Mouse (Mus musculus) hindbrain, postnatal 0 days (tissue): ENCODE data around the gene Slc35a1. TPM values are rescaled to one million over a fixed set of nuclear protein-coding genes. Genes with fewer than 3 reads are reported as not detected.
A peak's percentile ranks its signal among the peaks of the same experiment; 100 is the strongest.

Experiments used
- ATAC-seq: fragments of 200-750 bp; cut with Nextera tagmentation; 2 replicates; pipeline ENCODE4 v1.8.0; 2017; ENCODE audit warnings: mild to moderate bottlenecking, moderate TSS enrichment, moderate library complexity
- DNase-seq: peaks from one replicate; pipeline ENCODE4 v3.0.0-alpha.2; 2015; ENCODE audit warnings: low spot score
- H3K27ac ChIP-seq: fragments of 300-500 bp; sonication (generic); 2 replicates; pipeline ENCODE4 v1.5.1; 2014; ENCODE audit warnings: mild to moderate bottlenecking
- H3K27me3 ChIP-seq: fragments of 300-500 bp; sonication (generic); 2 replicates; pipeline ENCODE4 v1.6.1; 2014; ENCODE audit warnings: low read length, mixed read lengths; ENCODE audit not compliant: insufficient read depth
- H3K36me3 ChIP-seq: fragments of 300-500 bp; sonication (generic); 2 replicates; pipeline ENCODE4 v1.6.1; 2014; ENCODE audit warnings: low read length, mixed read lengths; ENCODE audit not compliant: insufficient read depth
- H3K4me1 ChIP-seq: fragments of 300-500 bp; sonication (generic); 2 replicates; pipeline ENCODE4 v1.6.1; 2014; ENCODE audit warnings: antibody characterized with exemption, low read length, mixed read lengths; ENCODE audit not compliant: insufficient read depth
- H3K4me2 ChIP-seq: fragments of 300-500 bp; sonication (generic); 2 replicates; pipeline ENCODE4 v1.6.1; 2014; ENCODE audit warnings: low read depth, mild to moderate bottlenecking, low read length, moderate library complexity, mixed read lengths
- H3K4me3 ChIP-seq: fragments of 300-500 bp; sonication (generic); 2 replicates; pipeline ENCODE4 v1.5.1; 2014; ENCODE audit warnings: low read length
- H3K9ac ChIP-seq: fragments of 300-500 bp; sonication (generic); replicated peaks from 2 replicates; pipeline ENCODE4 v1.6.1; 2014; ENCODE audit warnings: mild to moderate bottlenecking, low read length, moderate library complexity, mixed read lengths
- H3K9me3 ChIP-seq: fragments of 300-500 bp; sonication (generic); 2 replicates; pipeline ENCODE4 v1.6.1; 2016; ENCODE audit warnings: low read length, mixed read lengths
- CTCF ChIP-seq: IDR thresholded peaks from 2 replicates; pipeline ENCODE4 v1.5.1; 2016; ENCODE audit warnings: antibody characterized with exemption, control low read depth, low read depth
- WGBS: fragments of 180-500 bp; shearing (Covaris S2); extraction: QIAGEN DNeasy Blood & Tissue Kit; methylation state at CpG from one replicate; pipeline ENCODE4 v1.1.7; 2014; 5-methylcytosine and 5-hydroxymethylcytosine counted together
- polyA plus RNA-seq: library from polyadenylated mRNA; unstranded; fragments of >200 nt; fragmentation: Nextera tagmentation; extraction: Ambion mirVana; gene quantifications from 2 replicates; pipeline ENCODE4 v1.2.1, GENCODE M21; 2015
- total RNA-seq: library from RNA; depleted of rRNA; stranded (reverse); fragments of >200 nt; gene quantifications from 2 replicates; pipeline ENCODE4 v1.2.3, GENCODE M21; 2014

Slc35a1 gene
- total and polyA plus RNA-seq, 2 experiments from 2014 or later = 22.2 to 34.0 TPM

DNA sequence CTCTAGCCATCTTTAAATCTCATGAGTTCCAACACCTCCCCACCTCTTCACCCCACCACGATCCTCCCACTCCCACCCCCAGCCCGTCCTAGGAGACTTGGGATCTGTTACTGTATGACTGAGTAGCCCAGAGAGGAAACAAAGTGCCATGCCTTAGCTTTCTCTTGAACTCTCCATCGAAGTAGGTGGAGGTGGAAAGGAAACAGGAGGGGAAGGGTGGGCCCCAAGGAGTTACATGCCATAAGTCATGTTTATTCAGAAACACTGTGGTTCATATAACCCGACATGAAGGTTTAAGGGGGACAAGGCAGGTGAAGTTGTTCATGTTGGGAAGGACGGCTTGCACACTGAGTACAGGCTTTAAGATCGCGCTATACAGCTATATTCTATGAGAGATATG lies 49.9 kb downstream of the Slc35a1 start:
- no peaks in the 10 kb centered on the region for H3K27me3 ChIP-seq
- WGBS = 94% methylated on average over 7 of the region's 7 CpGs
- TF ChIP-seq CTCF = no peak

DNA sequence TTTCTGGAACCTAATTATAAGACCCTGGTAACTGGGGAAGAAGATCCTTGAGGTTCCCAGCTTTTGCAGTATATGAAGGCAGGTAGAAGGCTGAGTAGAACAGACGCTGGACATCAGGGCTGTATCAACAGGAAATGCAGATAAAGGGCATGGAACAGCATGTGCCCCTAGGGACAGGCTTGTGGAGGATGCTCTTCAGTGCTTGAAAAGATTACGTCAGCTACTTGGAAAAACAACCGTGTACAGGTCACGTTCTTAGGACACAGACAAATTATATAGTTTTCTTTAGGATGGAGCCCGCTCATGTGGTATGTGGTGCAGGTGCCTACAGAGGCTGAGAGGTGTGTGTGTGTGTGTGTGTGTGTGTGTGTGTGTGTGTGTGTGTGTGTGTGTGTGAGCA lies 51.2 kb downstream of the Slc35a1 start:
- no peak for DNase-seq
- Histone ChIP-seq H3K36me3 (peaks cover 17% of the 10 kb centered on the region; the same call in 1 of the 2 replicates), H3K4me1 (no peaks in the 10 kb centered on the region), H3K4me3 (no peak overlapping the region), H3K27me3 (no peaks in the 10 kb centered on the region), H3K4me2 (no peak overlapping the region), H3K27ac (no peak overlapping the region), H3K9me3 (no peaks in the 10 kb centered on the region), H3K9ac (no peak overlapping the region)
- no peak for ATAC-seq
- no peak for TF ChIP-seq CTCF
- 85% methylated on average over 5 of the region's 5 CpGs for WGBS

More for the DNA sequence above, 49.9 kb downstream of the Slc35a1 start:
- ATAC-seq (no peak), DNase-seq (no peak)
- H3K9ac ChIP-seq = no peak overlapping the region
- peaks cover 25% of the 10 kb centered on the region; the same call in 1 of the 2 replicates for H3K36me3 ChIP-seq
- no peaks in the 10 kb centered on the region for H3K4me1 ChIP-seq
- no peak overlapping the region for H3K27ac ChIP-seq
- H3K4me2 ChIP-seq = no peak overlapping the region
- H3K4me3 ChIP-seq = no peak overlapping the region
- no peaks in the 10 kb centered on the region for H3K9me3 ChIP-seq

DNA sequence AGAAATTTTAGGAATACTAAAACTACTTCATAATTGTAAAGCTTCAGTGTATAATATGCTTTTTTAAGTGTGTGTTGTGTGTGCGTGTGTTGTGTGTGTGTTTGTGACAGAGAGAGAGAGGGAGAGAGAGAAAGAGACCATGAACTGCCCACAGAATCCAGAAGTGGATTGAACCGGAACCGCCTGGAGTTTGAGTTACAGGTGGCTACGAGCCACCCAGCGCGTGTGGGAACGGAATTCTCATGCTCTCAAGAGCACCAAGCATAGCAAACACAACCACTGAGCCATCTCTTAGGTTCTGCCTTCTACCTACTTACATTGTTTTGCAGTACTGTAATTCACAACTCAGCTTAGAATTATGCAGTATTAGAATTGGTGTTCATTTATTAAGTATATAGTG lies 53.1 kb downstream of the Slc35a1 start:
- peaks cover 14% of the 10 kb centered on the region; the same call in 1 of the 2 replicates for H3K36me3 ChIP-seq
- H3K4me1 ChIP-seq = no peaks in the 10 kb centered on the region
- no peak overlapping the region for H3K4me3 ChIP-seq
- no peak for TF ChIP-seq CTCF
- DNase-seq (no peak), ATAC-seq (no peak)
- no peaks in the 10 kb centered on the region for H3K9me3 ChIP-seq
- H3K27ac ChIP-seq = no peak overlapping the region
- H3K4me2 ChIP-seq = no peak overlapping the region
- H3K27me3 ChIP-seq = no peaks in the 10 kb centered on the region
- WGBS = 96% methylated on average over 7 of the region's 7 CpGs
- no peak overlapping the region for H3K9ac ChIP-seq

DNA sequence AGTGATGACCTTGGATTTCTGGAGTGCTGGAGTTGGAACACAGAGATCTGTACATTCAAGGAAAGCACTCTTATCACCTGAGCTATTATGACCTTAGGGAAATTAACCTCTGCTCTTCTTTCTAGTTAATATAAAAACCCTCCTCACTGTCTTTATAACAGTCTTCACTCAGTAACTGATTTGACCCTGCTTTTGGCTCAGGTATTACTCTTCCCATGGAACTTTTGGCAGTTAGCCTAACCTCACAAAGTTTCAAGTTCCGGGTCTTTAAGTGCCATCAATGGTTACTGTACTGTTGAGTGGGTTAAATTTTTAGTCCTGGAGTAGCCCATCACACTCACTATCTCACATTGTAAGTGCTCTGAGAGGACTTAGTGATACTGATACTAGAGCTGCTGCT lies 57.3 kb downstream of the Slc35a1 start:
- H3K27ac ChIP-seq = no peak overlapping the region
- no peak overlapping the region for H3K4me2 ChIP-seq
- DNase-seq (no peak), ATAC-seq (no peak)
- H3K4me3 ChIP-seq = no peak overlapping the region
- no peaks in the 10 kb centered on the region for H3K9me3 ChIP-seq
- H3K4me1 ChIP-seq = no peaks in the 10 kb centered on the region
- no peak overlapping the region for H3K9ac ChIP-seq
- TF ChIP-seq CTCF = no peak
- H3K36me3 ChIP-seq = peaks cover 27% of the 10 kb centered on the region; the same call in 1 of the 2 replicates
- H3K27me3 ChIP-seq = no peaks in the 10 kb centered on the region
- WGBS = 88% methylated on average over 1 of the region's 1 CpGs

DNA sequence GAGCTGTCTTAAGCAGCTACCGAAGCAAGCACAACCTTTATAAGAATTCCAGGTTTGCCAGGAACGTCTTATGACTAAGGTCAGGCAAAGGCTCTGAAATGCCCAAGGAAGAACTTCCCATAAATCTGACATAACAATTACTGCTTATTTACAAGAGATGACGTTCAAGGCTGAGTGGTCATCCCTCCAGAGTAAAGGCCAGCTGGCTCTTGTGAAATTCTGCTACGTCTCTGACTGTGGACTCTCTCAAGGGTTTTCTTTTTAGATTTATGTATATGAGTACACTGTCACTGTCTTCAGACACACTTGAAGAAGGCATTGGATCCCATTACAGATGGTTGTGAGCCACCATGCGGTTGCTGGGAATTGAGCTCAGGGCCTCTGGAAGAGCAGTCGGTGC lies 60.8 kb downstream of the Slc35a1 start:
- Histone ChIP-seq H3K9me3 (no peaks in the 10 kb centered on the region), H3K4me1 (no peaks in the 10 kb centered on the region), H3K36me3 (peaks cover 25% of the 10 kb centered on the region; the same call in 1 of the 2 replicates), H3K27me3 (no peaks in the 10 kb centered on the region), H3K4me2 (no peak overlapping the region), H3K27ac (no peak overlapping the region), H3K9ac (no peak overlapping the region), H3K4me3 (no peak overlapping the region)
- no peak for ATAC-seq
- no peak for TF ChIP-seq CTCF
- no peak for DNase-seq
- WGBS = 92% methylated on average over 6 of the region's 6 CpGs

- no peaks in the 10 kb centered on the region for H3K9me3 ChIP-seq
Observed at GRCm38 (mm10) chr4:34625556-34625955, 61.7 kb downstream of the Slc35a1 start.

GRCm38 (mm10) chr4:34616146-34616545 lies 71.1 kb downstream of the Slc35a1 start:
- TF ChIP-seq CTCF = no peak
- Histone ChIP-seq H3K36me3 (no peaks in the 10 kb centered on the region), H3K9ac (peak overlapping the region; percentile 73; the same call in 1 of the 2 replicates), H3K4me3 (peak overlapping the region; percentile 65), H3K4me1 (peaks cover 17% of the 10 kb centered on the region), H3K4me2 (peak overlapping the region; percentile 82), H3K9me3 (no peaks in the 10 kb centered on the region), H3K27ac (peak overlapping the region; percentile 45; the same call in 1 of the 2 replicates), H3K27me3 (no peaks in the 10 kb centered on the region)
- 47% methylated on average over 8 of the region's 8 CpGs for WGBS
- DNase-seq (no peak), ATAC-seq (no peak)

More at GRCm38 (mm10) chr4:34625556-34625955, 61.7 kb downstream of the Slc35a1 start:
- H3K4me3 ChIP-seq = no peak overlapping the region
- H3K27ac ChIP-seq = no peak overlapping the region
- no peaks in the 10 kb centered on the region for H3K27me3 ChIP-seq
- H3K4me1 ChIP-seq = no peaks in the 10 kb centered on the region
- TF ChIP-seq CTCF = no peak
- DNase-seq = no peak
- no peak overlapping the region for H3K4me2 ChIP-seq
- peaks cover 21% of the 10 kb centered on the region; the same call in 1 of the 2 replicates for H3K36me3 ChIP-seq
- ATAC-seq = no peak
- 95% methylated on average over 4 of the region's 4 CpGs for WGBS
- H3K9ac ChIP-seq = no peak overlapping the region
